Mouse (Mus musculus): ENCODE data around the gene Phyhipl. TPM values are rescaled to one million over a fixed set of nuclear protein-coding genes. Genes with fewer than 3 reads are reported as not detected.

The Phyhipl gene
- 89.7 and 94.0 TPM in 2 replicates for polyA plus RNA-seq (2012; rRNA removed)

GRCm38 (mm10) chr10:70655828-70656227 lies at the start of gene Phyhipl:
Gene Phyhipl, minus strand, starts transcription at chr10:70655965.

Other genes starting within 250 kb of the Phyhipl start
- 16.7 and 17.4 TPM in 2 replicates for gene Fam13c, start 215.5 kb downstream of the Phyhipl start, polyA plus RNA-seq (2012; rRNA removed)